Mouse (Mus musculus) limb, embryonic 11.5 days (tissue): Measurements from ENCODE around the gene Retn. TPM values are rescaled to one million over a fixed set of nuclear protein-coding genes. Genes with fewer than 3 reads are reported as not detected.
A peak's percentile ranks its signal among the peaks of the same experiment; 100 is the strongest.

ENCODE experiments used
- ATAC-seq: fragments of 200-750 bp; cut with Nextera tagmentation; 2 replicates; pipeline ENCODE4 v1.8.0; 2017; ENCODE audit warnings: low read depth; ENCODE audit not compliant: insufficient number of reproducible peaks, low FRiP score, low TSS enrichment
- DNase-seq: peaks from one replicate; pipeline ENCODE4 v3.0.0-alpha.2; 2015; ENCODE audit warnings: low spot score
- H3K27ac ChIP-seq: fragments of 300-500 bp; sonication (generic); replicated peaks from 2 replicates; pipeline ENCODE4 v1.5.1; 2014; ENCODE audit warnings: low read depth, mild to moderate bottlenecking, low read length
- H3K27me3 ChIP-seq: fragments of 300-500 bp; sonication (generic); 2 replicates; pipeline ENCODE4 v1.6.1; 2014; ENCODE audit warnings: mild to moderate bottlenecking, low read length, mixed read lengths; ENCODE audit not compliant: control insufficient read depth, insufficient read depth
- H3K36me3 ChIP-seq: fragments of 300-500 bp; sonication (generic); 2 replicates; pipeline ENCODE4 v1.6.1; 2014; ENCODE audit warnings: mild to moderate bottlenecking, low read length, moderate library complexity, mixed read lengths; ENCODE audit not compliant: control insufficient read depth, insufficient read depth
- H3K4me1 ChIP-seq: fragments of 300-500 bp; sonication (generic); 2 replicates; pipeline ENCODE4 v1.6.1; 2014; ENCODE audit warnings: low read length, mixed read lengths; ENCODE audit not compliant: control insufficient read depth, insufficient read depth
- H3K4me2 ChIP-seq: fragments of 300-500 bp; sonication (generic); 2 replicates; pipeline ENCODE4 v1.6.1; 2014; ENCODE audit warnings: low read depth, mild to moderate bottlenecking, moderate library complexity; ENCODE audit not compliant: severe bottlenecking
- H3K4me3 ChIP-seq: fragments of 300-500 bp; sonication (generic); 2 replicates; pipeline ENCODE4 v1.5.1; 2014; ENCODE audit warnings: low read depth, low read length
- H3K9ac ChIP-seq: fragments of 300-500 bp; sonication (generic); 2 replicates; pipeline ENCODE4 v1.6.1; 2014; ENCODE audit warnings: mild to moderate bottlenecking, low read length
- H3K9me3 ChIP-seq: fragments of 300-500 bp; sonication (generic); 2 replicates; pipeline ENCODE4 v1.6.1; 2016; ENCODE audit warnings: low read length; ENCODE audit not compliant: control insufficient read depth
- WGBS: fragments of 180-500 bp; shearing (Covaris S2); extraction: QIAGEN DNeasy Blood & Tissue Kit; methylation state at CpG from one replicate; pipeline ENCODE4 v1.1.7; 2014; 5-methylcytosine and 5-hydroxymethylcytosine counted together
- polyA plus RNA-seq: library from polyadenylated mRNA; unstranded; fragments of >200 nt; fragmentation: Nextera tagmentation; extraction: Ambion mirVana; gene quantifications from 2 replicates; pipeline ENCODE4 v1.2.1, GENCODE M21; 2014

The Retn gene
- polyA plus RNA-seq, 1 experiment from 2014 or later = not detected

GRCm38 (mm10) chr8:3626971-3627370 is 28.6 kb upstream of the Retn start:
- Histone ChIP-seq H3K36me3 (no peaks in the 10 kb centered on the region), H3K4me2 (no peak overlapping the region), H3K27ac (no peak overlapping the region), H3K4me1 (0 out of 2 replicates have a peak, but pooled peaks cover 3% of the 10 kb centered on the region), H3K4me3 (no peak overlapping the region), H3K9ac (no peak overlapping the region), H3K27me3 (no peaks in the 10 kb centered on the region), H3K9me3 (no peaks in the 10 kb centered on the region)
- ATAC-seq (no peak), DNase-seq (no peak)
- 61% methylated on average over 5 of the region's 5 CpGs for WGBS

DNA sequence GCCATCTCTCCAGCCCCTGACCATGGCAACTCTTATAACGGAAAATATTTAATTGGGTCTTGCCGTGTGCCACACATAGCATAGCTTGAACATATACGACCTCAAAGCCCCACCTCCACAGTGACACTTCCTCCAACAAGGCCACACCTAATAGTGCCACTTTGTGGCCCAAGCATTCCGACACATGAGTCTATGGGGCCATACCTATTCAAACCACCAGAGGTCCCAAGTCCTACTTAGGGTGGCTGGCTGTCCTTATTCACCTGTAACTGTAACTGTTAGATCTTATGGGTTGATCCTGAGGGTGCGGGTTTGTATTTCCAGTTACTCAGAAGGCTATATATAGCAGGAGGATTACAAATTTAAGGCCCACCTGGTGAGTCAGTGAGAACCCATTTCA is 27.6 kb upstream of the Retn start:
- Histone ChIP-seq H3K36me3 (no peaks in the 10 kb centered on the region), H3K4me2 (no peak overlapping the region), H3K27me3 (no peaks in the 10 kb centered on the region), H3K4me3 (no peak overlapping the region), H3K27ac (no peak overlapping the region), H3K4me1 (no peaks in the 10 kb centered on the region), H3K9ac (no peak overlapping the region), H3K9me3 (no peaks in the 10 kb centered on the region)
- DNase-seq = peak; percentile 31
- ATAC-seq = no peak
- WGBS = 25% methylated on average over 5 of the region's 5 CpGs

- Histone ChIP-seq H3K9ac (peak within 1 kb of the TSS; percentile 50), H3K36me3 (0 out of 2 replicates have a peak, but pooled peaks cover 2% of the 10 kb centered on the region), H3K27me3 (no peaks in the 10 kb centered on the region), H3K9me3 (no peaks in the 10 kb centered on the region), H3K4me2 (peak within 1 kb of the TSS; percentile 67), H3K4me1 (no peaks in the 10 kb centered on the region), H3K27ac (no peak within 1 kb of the TSS), H3K4me3 (peak within 1 kb of the TSS; percentile 46)
- 8% methylated on average over 45 of the region's 47 CpGs for WGBS
- DNase-seq = peak; percentile 74
- peak; percentile 71 for ATAC-seq
These were observed 24.7 kb upstream of the Retn start, which contains the start of gene Stxbp2 for GRCm38 (mm10) chr8:3630647-3631477. Gene Stxbp2 (plus strand): TSS chr8:3630955.

- H3K4me3 ChIP-seq = peak overlapping the region; percentile 46
- no peak overlapping the region for H3K27ac ChIP-seq
- peaks cover 4% of the 10 kb centered on the region; the same call in 1 of the 2 replicates for H3K36me3 ChIP-seq
- 26% methylated on average over 8 of the region's 8 CpGs for WGBS
- H3K27me3 ChIP-seq = no peaks in the 10 kb centered on the region
- H3K9me3 ChIP-seq = no peaks in the 10 kb centered on the region
- ATAC-seq (0 out of 2 replicates have a peak, but pooled peaks have one; percentile 18), DNase-seq (peak; percentile 24)
- H3K4me1 ChIP-seq = no peaks in the 10 kb centered on the region
- peak overlapping the region; percentile 50 for H3K9ac ChIP-seq
- H3K4me2 ChIP-seq = peak overlapping the region; percentile 67
These were observed 24.1 kb upstream of the Retn start for GRCm38 (mm10) chr8:3631478-3631875.

- Histone ChIP-seq H3K4me1 (no peaks in the 10 kb centered on the region), H3K27ac (no peak overlapping the region), H3K4me2 (no peak overlapping the region), H3K4me3 (no peak overlapping the region), H3K27me3 (no peaks in the 10 kb centered on the region), H3K9me3 (no peaks in the 10 kb centered on the region), H3K9ac (no peak overlapping the region), H3K36me3 (no peaks in the 10 kb centered on the region)
- 28% methylated on average over 5 of the region's 5 CpGs for WGBS
- ATAC-seq (no peak), DNase-seq (no peak)
These were observed 9.8 kb upstream of the Retn start for GRCm38 (mm10) chr8:3645804-3646203.

- Histone ChIP-seq H3K36me3 (no peaks in the 10 kb centered on the region), H3K4me1 (no peaks in the 10 kb centered on the region), H3K27ac (no peak overlapping the region), H3K27me3 (no peaks in the 10 kb centered on the region), H3K4me3 (no peak overlapping the region), H3K9ac (no peak overlapping the region), H3K9me3 (no peaks in the 10 kb centered on the region), H3K4me2 (no peak overlapping the region)
- DNase-seq = no peak
- no peak for ATAC-seq
- WGBS = 84% methylated on average over 6 of the region's 6 CpGs
These were observed 8.6 kb upstream of the Retn start for GRCm38 (mm10) chr8:3646824-3647531.

- Histone ChIP-seq H3K27ac (no peak overlapping the region), H3K36me3 (no peaks in the 10 kb centered on the region), H3K9me3 (no peaks in the 10 kb centered on the region), H3K4me1 (no peaks in the 10 kb centered on the region), H3K9ac (no peak overlapping the region), H3K27me3 (no peaks in the 10 kb centered on the region), H3K4me2 (no peak overlapping the region), H3K4me3 (no peak overlapping the region)
- ATAC-seq (no peak), DNase-seq (no peak)
- WGBS = 82% methylated on average over 4 of the region's 4 CpGs
These were observed 8.0 kb upstream of the Retn start for GRCm38 (mm10) chr8:3647561-3647960.

DNA sequence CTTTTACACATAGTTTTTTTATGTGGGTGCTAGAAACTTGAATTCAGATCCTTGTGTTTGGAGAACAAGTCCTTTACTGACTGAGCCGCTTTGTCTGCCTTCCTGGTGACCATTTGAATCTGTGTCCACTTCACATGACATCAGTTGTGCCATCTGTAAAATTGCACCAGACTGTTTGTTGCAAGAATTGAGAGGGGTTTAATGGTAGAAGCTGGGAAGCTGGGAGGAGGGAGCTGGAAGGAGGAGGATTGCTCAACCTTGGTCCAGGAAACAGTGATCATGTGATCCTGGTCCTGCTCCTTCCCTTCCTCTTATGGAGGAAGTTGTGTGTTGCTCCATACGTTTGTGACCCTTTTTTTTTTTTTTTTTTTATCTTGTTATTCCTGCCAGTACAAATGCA is 7.3 kb upstream of the Retn start:
- Histone ChIP-seq H3K36me3 (no peaks in the 10 kb centered on the region), H3K9me3 (no peaks in the 10 kb centered on the region), H3K27ac (no peak overlapping the region), H3K4me1 (no peaks in the 10 kb centered on the region), H3K27me3 (no peaks in the 10 kb centered on the region), H3K4me3 (no peak overlapping the region), H3K4me2 (no peak overlapping the region), H3K9ac (no peak overlapping the region)
- DNase-seq = no peak
- ATAC-seq = no peak
- WGBS = 91% methylated on average over 2 of the region's 2 CpGs
